Mouse (Mus musculus) spleen, adult 2 months (tissue): ENCODE results near the gene Pdxdc1. TPM values are rescaled to one million over a fixed set of nuclear protein-coding genes. Genes with fewer than 3 reads are reported as not detected.
A peak's percentile ranks its signal among the peaks of the same experiment; 100 is the strongest.

Source experiments
- DNase-seq, 2 experiments: peaks; one replicate each; pipeline versions ENCODE4 v3.0.0 to v3.0.0-alpha.2; 2012 to 2021; ENCODE audit warnings: low spot score in 2 of 2, low read depth in 1 of 2
- H3K27ac ChIP-seq: fragments of 200-500 bp; 2 replicates; pipeline ENCODE4 v1.5.1; 2012; ENCODE audit warnings: low read length, inconsistent platforms; ENCODE audit not compliant: insufficient read depth
- H3K27me3 ChIP-seq: fragments of 200-500 bp; 2 replicates; pipeline ENCODE4 v1.6.1; 2012; ENCODE audit warnings: mild to moderate bottlenecking, moderate library complexity, low read length, inconsistent platforms; ENCODE audit not compliant: control insufficient read depth, insufficient read depth
- H3K36me3 ChIP-seq: fragments of 200-500 bp; 2 replicates; pipeline ENCODE4 v1.6.1; 2012; ENCODE audit warnings: mild to moderate bottlenecking, low read length, inconsistent platforms; ENCODE audit not compliant: control insufficient read depth, insufficient read depth
- H3K4me1 ChIP-seq: fragments of 200-500 bp; 2 replicates; pipeline ENCODE4 v1.6.1; 2011; ENCODE audit warnings: inconsistent platforms; ENCODE audit not compliant: control insufficient read depth, insufficient read depth, insufficient read length
- H3K4me3 ChIP-seq: fragments of 200-500 bp; 2 replicates; pipeline ENCODE4 v1.5.1; 2011; ENCODE audit warnings: mild to moderate bottlenecking, inconsistent platforms; ENCODE audit not compliant: insufficient read depth, insufficient read length; ENCODE audit errors: extremely low read depth
- CTCF ChIP-seq: fragments of 200-500 bp; IDR thresholded peaks from 2 replicates; pipeline ENCODE4 v1.5.1; 2011; ENCODE audit warnings: mild to moderate bottlenecking, inconsistent platforms; ENCODE audit not compliant: insufficient read depth, insufficient read length, insufficient replicate concordance; ENCODE audit errors: extremely low read depth
- POLR2A ChIP-seq: fragments of 200-500 bp; IDR thresholded peaks from 2 replicates; pipeline ENCODE4 v1.6.1; 2011; ENCODE audit warnings: low read depth, low read length, inconsistent platforms
- WGBS: fragments of 180-500 bp; shearing (Covaris S2); methylation state at CpG from one replicate; pipeline ENCODE4 v1.1.7; 2018; 5-methylcytosine and 5-hydroxymethylcytosine counted together
- polyA plus RNA-seq: library from polyadenylated mRNA; depleted of rRNA; stranded (reverse); fragments of >200 nt; gene quantifications from 2 replicates; pipeline ENCODE4 v1.2.3, GENCODE M21; 2012

The Pdxdc1 gene
- polyA plus RNA-seq, 1 experiment, result 34.7 TPM

DNA sequence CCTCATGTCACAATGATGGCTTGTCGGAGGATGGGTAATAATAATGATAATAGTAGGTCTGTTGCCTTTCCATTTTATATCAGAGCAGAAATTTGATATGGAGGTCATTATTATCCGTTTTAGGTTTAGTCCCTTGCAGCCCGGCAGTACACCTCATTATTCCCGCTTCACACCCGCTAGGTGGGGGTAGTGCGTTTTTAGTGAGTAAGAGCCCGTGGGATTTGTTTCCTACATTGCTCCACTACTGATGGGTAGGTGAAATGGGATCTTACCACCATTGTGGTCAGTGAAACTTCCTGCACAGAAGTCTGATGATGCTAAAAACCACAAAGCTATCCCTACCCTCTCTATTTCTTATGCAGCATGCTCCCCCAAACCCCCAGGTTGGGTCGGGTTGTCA, 557 bp upstream of the Pdxdc1 start:
- H3K4me3 ChIP-seq, result peak overlapping the region; percentile 97
- 1% methylated on average over 8 of the region's 8 CpGs for WGBS
- H3K27ac ChIP-seq, result peak overlapping the region; percentile 87
- no peaks in the 10 kb centered on the region for H3K36me3 ChIP-seq
- H3K27me3 ChIP-seq, result no peaks in the 10 kb centered on the region
- DNase-seq, result peak in 1 of 2 experiments; percentile 57
- no peak for TF ChIP-seq POLR2A
- peak; percentile 11; the same call in 1 of the 2 replicates for TF ChIP-seq CTCF
- H3K4me1 ChIP-seq, result peaks cover 6% of the 10 kb centered on the region; the same call in 1 of the 2 replicates

DNA sequence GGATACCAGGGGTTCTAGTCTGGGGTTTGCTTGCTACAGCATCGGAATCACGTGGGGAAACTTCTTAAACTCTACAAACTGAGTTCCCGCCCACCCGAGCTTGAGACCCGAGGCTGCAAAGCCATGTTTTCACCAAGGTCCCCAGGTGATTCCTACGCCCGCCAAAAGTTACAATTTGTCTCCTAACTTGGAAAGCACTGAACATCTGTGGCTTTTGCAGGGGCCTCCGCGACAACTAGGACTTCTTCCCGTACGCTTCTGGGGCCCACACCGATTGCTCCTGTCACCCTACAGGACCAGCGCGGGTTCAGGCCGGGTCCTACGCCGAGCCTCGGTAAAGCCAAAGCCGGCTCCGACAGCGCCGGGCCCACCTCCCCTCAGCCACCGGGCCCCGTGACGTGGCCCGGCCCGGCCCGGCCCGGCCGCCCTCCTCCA, 517 bp downstream of the Pdxdc1 start:
- Histone ChIP-seq H3K27me3 (no peaks in the 10 kb centered on the region), H3K4me1 (peaks cover 6% of the 10 kb centered on the region), H3K27ac (peak overlapping the region; percentile 67), H3K4me3 (peak overlapping the region; percentile 97), H3K36me3 (no peaks in the 10 kb centered on the region)
- TF ChIP-seq POLR2A (no peak), CTCF (no peak)
- under 1% methylated on average over 30 of the region's 30 CpGs for WGBS
- DNase-seq, result peak in 1 of 2 experiments; percentile 19

DNA sequence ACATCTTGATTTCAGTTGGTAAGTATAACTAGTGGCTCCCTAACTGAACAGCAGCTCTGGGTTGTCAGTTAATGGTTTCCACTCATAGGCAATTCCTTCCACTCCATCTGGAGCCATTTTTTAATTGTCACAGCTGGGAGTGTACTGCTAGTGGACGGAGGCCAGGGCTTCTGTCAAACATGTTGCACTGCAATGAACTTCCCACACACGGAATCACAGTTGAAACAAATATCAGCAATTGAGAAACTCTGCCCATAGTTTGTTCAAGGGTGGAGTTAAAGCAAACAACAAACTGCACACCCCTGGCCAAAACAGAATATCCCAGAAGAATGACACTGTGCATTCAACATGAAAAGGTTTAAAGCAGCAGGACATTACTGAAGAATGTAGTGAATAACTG, 4.0 kb downstream of the Pdxdc1 start:
- TF ChIP-seq CTCF, result no peak
- no peak for TF ChIP-seq POLR2A
- no peak overlapping the region for H3K27ac ChIP-seq
- H3K36me3 ChIP-seq, result no peaks in the 10 kb centered on the region
- WGBS, result 91% methylated on average over 2 of the region's 2 CpGs
- H3K4me1 ChIP-seq, result peaks cover 3% of the 10 kb centered on the region
- no peak for DNase-seq
- no peaks in the 10 kb centered on the region for H3K27me3 ChIP-seq
- no peak overlapping the region for H3K4me3 ChIP-seq

DNA sequence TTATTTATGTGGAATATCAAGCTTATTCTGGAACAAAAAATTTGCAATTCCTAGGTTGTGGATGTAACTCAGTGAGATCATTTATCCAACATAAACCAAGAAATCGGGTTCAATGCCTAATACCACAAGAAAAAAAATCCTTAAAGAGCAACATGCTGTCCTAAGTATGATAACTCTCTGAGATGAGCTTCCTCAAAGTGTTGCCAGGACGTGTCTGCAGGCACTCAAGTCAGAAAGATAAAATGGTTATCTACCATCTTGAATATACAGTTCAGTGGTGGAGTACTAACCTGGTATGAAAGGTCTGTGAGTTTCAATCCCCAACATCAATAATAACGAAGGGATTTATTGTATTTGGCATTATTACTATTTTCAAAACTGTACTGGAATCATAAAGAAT, 6.6 kb downstream of the Pdxdc1 start:
- Histone ChIP-seq H3K4me1 (no peaks in the 10 kb centered on the region; the same call in none of the 2 replicates), H3K27me3 (no peaks in the 10 kb centered on the region), H3K27ac (no peak overlapping the region), H3K36me3 (no peaks in the 10 kb centered on the region), H3K4me3 (no peak overlapping the region)
- WGBS, result 81% methylated on average over 3 of the region's 3 CpGs
- no peak for DNase-seq
- TF ChIP-seq CTCF, result no peak
- TF ChIP-seq POLR2A, result no peak

DNA sequence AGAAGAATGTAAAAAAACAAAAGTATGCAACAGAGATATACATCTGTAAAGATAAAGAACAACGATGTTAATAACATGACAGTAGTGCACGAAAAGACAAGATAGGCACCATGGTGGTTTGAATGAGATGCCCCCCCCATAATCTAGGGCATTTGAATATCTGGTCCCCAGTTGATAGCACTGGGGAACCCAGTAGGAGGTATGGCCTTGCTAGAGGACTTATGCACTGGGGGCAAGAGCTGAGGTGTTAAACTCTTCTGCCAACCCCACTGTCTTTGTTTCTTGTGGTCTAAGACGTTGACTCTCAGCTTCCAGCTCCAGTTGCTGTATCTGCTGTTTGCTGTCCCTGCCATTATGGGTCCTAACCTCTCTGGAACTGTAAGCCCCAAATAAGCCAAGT, 7.2 kb downstream of the Pdxdc1 start:
- WGBS, result 84% methylated on average over 3 of the region's 3 CpGs
- Histone ChIP-seq H3K36me3 (no peaks in the 10 kb centered on the region), H3K27ac (no peak overlapping the region), H3K4me3 (no peak overlapping the region), H3K27me3 (no peaks in the 10 kb centered on the region), H3K4me1 (no peaks in the 10 kb centered on the region; the same call in none of the 2 replicates)
- TF ChIP-seq POLR2A (no peak), CTCF (no peak)
- DNase-seq, result no peak

DNA sequence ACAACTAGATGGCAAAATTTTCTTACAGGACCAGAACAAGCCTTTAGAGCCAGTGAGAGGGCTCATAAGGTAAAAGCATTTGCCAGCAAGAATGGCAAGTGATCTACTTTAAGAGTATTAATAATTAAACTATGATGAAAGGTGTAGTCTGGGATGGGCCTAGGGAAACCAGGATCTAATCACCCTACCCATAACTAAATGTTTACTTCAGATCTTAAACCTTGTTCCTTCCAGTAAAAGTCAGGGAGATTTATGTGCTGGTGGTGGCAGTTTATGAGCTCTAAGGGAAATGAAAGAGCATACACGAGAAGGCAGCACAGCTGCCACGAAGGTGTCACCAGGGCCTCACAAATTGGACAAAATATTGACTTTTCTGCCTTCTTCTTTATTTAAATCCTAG, 8.8 kb downstream of the Pdxdc1 start:
- no peak overlapping the region for H3K4me3 ChIP-seq
- no peak for DNase-seq
- TF ChIP-seq POLR2A (no peak), CTCF (no peak)
- no peak overlapping the region for H3K27ac ChIP-seq
- no peaks in the 10 kb centered on the region for H3K27me3 ChIP-seq
- 56% methylated on average over 2 of the region's 2 CpGs for WGBS
- H3K4me1 ChIP-seq, result no peaks in the 10 kb centered on the region; the same call in none of the 2 replicates
- H3K36me3 ChIP-seq, result no peaks in the 10 kb centered on the region

DNA sequence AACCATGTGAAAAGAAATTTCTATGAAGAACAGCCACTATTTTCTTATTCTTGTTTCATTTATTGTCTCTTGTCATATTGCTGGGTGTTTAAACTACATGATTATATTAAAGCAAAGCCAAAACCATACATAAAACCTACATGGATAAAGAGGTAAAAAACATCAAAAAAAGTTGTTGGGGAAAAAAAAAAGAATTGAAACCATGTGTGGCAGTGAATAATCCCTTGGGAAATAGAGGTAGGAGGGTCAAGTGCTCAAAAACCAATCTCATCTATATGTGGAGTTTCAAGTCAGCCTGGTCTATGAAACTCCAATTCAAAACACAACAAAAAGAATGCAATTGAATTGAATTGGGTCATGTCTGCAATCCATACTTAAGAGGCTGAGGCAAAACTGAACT, 10.1 kb downstream of the Pdxdc1 start:
- Histone ChIP-seq H3K4me1 (no peaks in the 10 kb centered on the region; the same call in 1 of the 2 replicates), H3K4me3 (no peak overlapping the region), H3K27ac (no peak overlapping the region), H3K27me3 (no peaks in the 10 kb centered on the region), H3K36me3 (no peaks in the 10 kb centered on the region)
- TF ChIP-seq POLR2A, result no peak
- TF ChIP-seq CTCF, result no peak
- DNase-seq, result no peak
